Mouse (Mus musculus) ES-Bruce4 (cell line): Measurements from ENCODE around the gene Gm12185.

Experiments used
- CTCF ChIP-seq: IDR thresholded peaks from one replicate; pipeline ENCODE4 v1.8.1; 2011; ENCODE audit warnings: low read depth, low read length
- EP300 ChIP-seq: IDR thresholded peaks from 2 replicates; pipeline ENCODE4 v1.6.1; 2011; ENCODE audit warnings: low read depth, low read length; ENCODE audit not compliant: insufficient read depth
- POLR2A ChIP-seq: IDR thresholded peaks from one replicate; pipeline ENCODE4 v1.8.1; 2011; ENCODE audit warnings: low read length; ENCODE audit not compliant: insufficient read depth

DNA sequence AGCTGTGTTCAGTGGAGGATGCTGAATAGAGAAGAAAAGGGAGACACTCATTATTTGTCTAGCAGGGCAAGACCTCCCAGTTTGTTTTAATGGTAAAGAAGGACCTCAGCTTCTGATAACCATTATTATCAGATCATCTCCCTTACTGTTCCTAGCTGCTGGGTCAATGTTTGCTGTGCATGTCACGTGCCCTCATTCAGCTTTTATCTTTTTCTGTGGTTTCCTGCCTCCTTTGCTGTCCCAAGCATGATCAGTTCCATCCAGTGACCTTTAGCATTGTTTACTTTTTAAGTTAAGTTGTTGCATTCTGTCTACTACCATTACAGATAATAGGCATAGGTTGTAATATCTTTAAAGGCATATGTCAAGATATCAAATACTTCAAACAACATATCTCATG is 83.6 kb downstream of the Gm12185 start:
- no peak for TF ChIP-seq POLR2A
- no peak for TF ChIP-seq CTCF
- no peak for TF ChIP-seq EP300
